Mouse (Mus musculus) liver, embryonic 13.5 days (tissue): ENCODE measurements around the gene 4921504E06Rik. TPM values are rescaled to one million over a fixed set of nuclear protein-coding genes. Genes with fewer than 3 reads are reported as not detected.

Source experiments
- ATAC-seq: fragments of 200-750 bp; cut with Nextera tagmentation; 2 replicates; pipeline ENCODE4 v1.8.0; 2017; ENCODE audit warnings: low read depth, mild to moderate bottlenecking, moderate number of reproducible peaks, moderate library complexity
- DNase-seq: peaks from one replicate; pipeline ENCODE4 v3.0.0; 2022
- H3K27ac ChIP-seq: fragments of 300-500 bp; sonication (generic); 2 replicates; pipeline ENCODE4 v1.5.1; 2015; ENCODE audit warnings: moderate library complexity, mild to moderate bottlenecking, inconsistent platforms
- H3K27me3 ChIP-seq: fragments of 300-500 bp; sonication (generic); 2 replicates; pipeline ENCODE4 v1.6.1; 2015; ENCODE audit warnings: mild to moderate bottlenecking, inconsistent platforms
- H3K36me3 ChIP-seq: fragments of 300-500 bp; sonication (generic); 2 replicates; pipeline ENCODE4 v1.6.1; 2015; ENCODE audit warnings: mild to moderate bottlenecking, inconsistent platforms
- H3K4me1 ChIP-seq: fragments of 300-500 bp; sonication (generic); replicated peaks from 2 replicates; pipeline ENCODE4 v1.6.1; 2015; ENCODE audit warnings: inconsistent platforms
- H3K4me2 ChIP-seq: fragments of 300-500 bp; sonication (generic); 2 replicates; pipeline ENCODE4 v1.6.1; 2015; ENCODE audit warnings: inconsistent platforms, mild to moderate bottlenecking, moderate library complexity
- H3K4me3 ChIP-seq: fragments of 300-500 bp; sonication (generic); replicated peaks from 2 replicates; pipeline ENCODE4 v1.5.1; 2015; ENCODE audit warnings: mild to moderate bottlenecking, inconsistent platforms
- H3K9ac ChIP-seq: fragments of 300-500 bp; sonication (generic); 2 replicates; pipeline ENCODE4 v1.6.1; 2015; ENCODE audit warnings: mild to moderate bottlenecking, inconsistent platforms
- H3K9me3 ChIP-seq: fragments of 300-500 bp; sonication (generic); replicated peaks from 2 replicates; pipeline ENCODE4 v1.6.1; 2016; ENCODE audit warnings: inconsistent platforms
- WGBS: fragments of 180-500 bp; shearing (Covaris S2); methylation state at CpG from one replicate; pipeline ENCODE4 v1.1.7; 2015; ENCODE audit not compliant: insufficient replicate concordance; 5-methylcytosine and 5-hydroxymethylcytosine counted together
- polyA plus RNA-seq: library from polyadenylated mRNA; unstranded; fragments of >200 nt; fragmentation: Nextera tagmentation; extraction: Ambion mirVana; gene quantifications from 2 replicates; pipeline ENCODE4 v1.2.1, GENCODE M21; 2015

The 4921504E06Rik gene
- polyA plus RNA-seq = not detected in 2 replicates

GRCm38 (mm10) chr2:19553821-19554592 lies at the start of gene 4921504E06Rik:
TSS of gene 4921504E06Rik (minus strand) at chr2:19553914.
- Histone ChIP-seq H3K4me3 (peak within 1 kb of the TSS; percentile 32), H3K27ac (no peak within 1 kb of the TSS), H3K4me2 (peak within 1 kb of the TSS; percentile 54), H3K9ac (no peak within 1 kb of the TSS), H3K36me3 (no peaks in the 10 kb centered on the region), H3K9me3 (no peaks in the 10 kb centered on the region), H3K4me1 (peaks cover 3% of the 10 kb centered on the region), H3K27me3 (no peaks in the 10 kb centered on the region)
- 1% methylated on average over 27 of the region's 27 CpGs for WGBS
- peak; percentile 74 for ATAC-seq
- DNase-seq = peak; percentile 1

DNA sequence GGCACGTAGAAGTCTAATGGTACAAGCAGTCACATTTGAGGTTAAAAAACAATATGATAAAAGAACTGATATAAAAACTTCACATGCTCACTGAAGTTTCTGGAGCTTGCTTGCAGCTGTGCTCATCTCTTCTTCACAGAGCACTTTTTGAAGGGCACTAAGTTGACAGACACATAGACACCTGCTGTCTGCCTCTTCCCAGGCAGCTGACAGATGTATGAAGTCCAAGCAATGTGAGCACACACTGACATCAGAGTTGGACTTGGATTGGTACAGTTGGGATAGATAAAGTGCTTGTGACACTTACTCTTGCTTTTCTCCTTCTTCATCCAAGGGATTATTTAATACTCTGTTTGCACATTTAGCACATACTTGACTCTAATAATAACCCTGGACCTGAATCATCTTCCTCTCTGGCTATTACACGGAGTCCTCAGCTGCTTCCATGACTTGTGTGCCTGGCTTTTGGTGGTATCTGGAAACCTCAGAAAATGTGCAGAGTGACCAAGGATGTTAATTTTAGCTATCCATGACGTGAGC lies 47.7 kb upstream of the 4921504E06Rik start:
- DNase-seq (no peak), ATAC-seq (no peak)
- H3K9me3 ChIP-seq = no peaks in the 10 kb centered on the region
- H3K27me3 ChIP-seq = no peaks in the 10 kb centered on the region
- H3K27ac ChIP-seq = no peak overlapping the region
- H3K4me2 ChIP-seq = no peak overlapping the region
- WGBS = 50% methylated on average over 3 of the region's 3 CpGs
- H3K36me3 ChIP-seq = no peaks in the 10 kb centered on the region
- H3K9ac ChIP-seq = no peak overlapping the region
- no peak overlapping the region for H3K4me3 ChIP-seq
- no peaks in the 10 kb centered on the region for H3K4me1 ChIP-seq

GRCm38 (mm10) chr2:19600860-19601259 lies 47.1 kb upstream of the 4921504E06Rik start:
- 70% methylated on average over 5 of the region's 5 CpGs for WGBS
- H3K9ac ChIP-seq = no peak overlapping the region
- H3K4me2 ChIP-seq = no peak overlapping the region
- no peak overlapping the region for H3K27ac ChIP-seq
- H3K36me3 ChIP-seq = no peaks in the 10 kb centered on the region
- ATAC-seq = no peak
- no peaks in the 10 kb centered on the region for H3K27me3 ChIP-seq
- no peak for DNase-seq
- no peaks in the 10 kb centered on the region for H3K9me3 ChIP-seq
- H3K4me1 ChIP-seq = no peaks in the 10 kb centered on the region
- H3K4me3 ChIP-seq = no peak overlapping the region

- Histone ChIP-seq H3K4me3 (no peak overlapping the region), H3K4me2 (no peak overlapping the region), H3K27me3 (no peaks in the 10 kb centered on the region), H3K9ac (no peak overlapping the region), H3K36me3 (no peaks in the 10 kb centered on the region), H3K4me1 (no peaks in the 10 kb centered on the region), H3K9me3 (no peaks in the 10 kb centered on the region), H3K27ac (no peak overlapping the region)
- ATAC-seq (no peak), DNase-seq (no peak)
- WGBS = 54% methylated on average over 5 of the region's 5 CpGs
These were observed 46.1 kb upstream of the 4921504E06Rik start for GRCm38 (mm10) chr2:19599801-19600200.

- H3K9ac ChIP-seq = no peak overlapping the region
- H3K27me3 ChIP-seq = no peaks in the 10 kb centered on the region
- no peaks in the 10 kb centered on the region for H3K4me1 ChIP-seq
- no peak overlapping the region for H3K27ac ChIP-seq
- H3K4me3 ChIP-seq = no peak overlapping the region
- no peaks in the 10 kb centered on the region for H3K9me3 ChIP-seq
- no peaks in the 10 kb centered on the region for H3K36me3 ChIP-seq
- ATAC-seq = no peak
- DNase-seq = no peak
- H3K4me2 ChIP-seq = no peak overlapping the region
These were observed 43.3 kb upstream of the 4921504E06Rik start for GRCm38 (mm10) chr2:19596988-19597387.

DNA sequence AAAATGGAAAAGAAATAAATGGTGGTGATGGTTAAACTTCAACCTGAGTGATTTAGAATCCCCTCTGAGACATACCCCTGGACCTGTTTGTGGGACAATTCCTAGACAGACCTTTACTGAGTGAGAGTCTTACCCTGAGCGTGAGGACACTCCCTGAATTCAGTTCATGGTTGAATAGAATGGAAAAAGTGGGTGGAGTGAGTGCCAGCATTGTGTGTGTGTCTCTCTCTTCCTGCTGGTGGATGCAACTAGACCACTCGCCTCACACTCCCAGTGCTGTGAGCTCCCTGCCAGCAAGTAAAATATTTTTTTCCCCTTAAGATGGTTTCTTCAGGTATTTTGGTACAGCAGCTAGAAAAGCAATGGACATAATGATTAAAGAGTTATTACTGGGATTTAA lies 42.7 kb upstream of the 4921504E06Rik start:
- no peaks in the 10 kb centered on the region for H3K4me1 ChIP-seq
- no peaks in the 10 kb centered on the region for H3K36me3 ChIP-seq
- H3K4me3 ChIP-seq = no peak overlapping the region
- H3K9me3 ChIP-seq = no peaks in the 10 kb centered on the region
- H3K4me2 ChIP-seq = no peak overlapping the region
- H3K27ac ChIP-seq = no peak overlapping the region
- no peaks in the 10 kb centered on the region for H3K27me3 ChIP-seq
- WGBS = 42% methylated on average over 2 of the region's 2 CpGs
- no peak for ATAC-seq
- H3K9ac ChIP-seq = no peak overlapping the region
- DNase-seq = no peak

GRCm38 (mm10) chr2:19594856-19595255 lies 41.1 kb upstream of the 4921504E06Rik start:
- no peak overlapping the region for H3K27ac ChIP-seq
- H3K27me3 ChIP-seq = no peaks in the 10 kb centered on the region
- no peak overlapping the region for H3K9ac ChIP-seq
- H3K4me2 ChIP-seq = no peak overlapping the region
- no peak for DNase-seq
- H3K36me3 ChIP-seq = no peaks in the 10 kb centered on the region
- no peaks in the 10 kb centered on the region for H3K9me3 ChIP-seq
- 69% methylated on average over 7 of the region's 7 CpGs for WGBS
- H3K4me3 ChIP-seq = no peak overlapping the region
- ATAC-seq = no peak
- no peaks in the 10 kb centered on the region for H3K4me1 ChIP-seq

- Histone ChIP-seq H3K4me1 (no peaks in the 10 kb centered on the region), H3K36me3 (no peaks in the 10 kb centered on the region), H3K9ac (no peak overlapping the region), H3K27ac (no peak overlapping the region), H3K27me3 (no peaks in the 10 kb centered on the region), H3K9me3 (no peaks in the 10 kb centered on the region), H3K4me2 (no peak overlapping the region), H3K4me3 (no peak overlapping the region)
- no peak for DNase-seq
- no peak for ATAC-seq
- WGBS = 65% methylated on average over 3 of the region's 3 CpGs
These were observed 26.1 kb upstream of the 4921504E06Rik start for GRCm38 (mm10) chr2:19579846-19580245.

GRCm38 (mm10) chr2:19579180-19579579 lies 25.5 kb upstream of the 4921504E06Rik start:
- no peaks in the 10 kb centered on the region for H3K36me3 ChIP-seq
- no peaks in the 10 kb centered on the region for H3K9me3 ChIP-seq
- no peak overlapping the region for H3K4me2 ChIP-seq
- no peak for DNase-seq
- no peaks in the 10 kb centered on the region for H3K27me3 ChIP-seq
- no peak overlapping the region for H3K4me3 ChIP-seq
- WGBS = 67% methylated on average over 6 of the region's 6 CpGs
- H3K27ac ChIP-seq = no peak overlapping the region
- ATAC-seq = no peak
- no peaks in the 10 kb centered on the region for H3K4me1 ChIP-seq
- H3K9ac ChIP-seq = no peak overlapping the region

DNA sequence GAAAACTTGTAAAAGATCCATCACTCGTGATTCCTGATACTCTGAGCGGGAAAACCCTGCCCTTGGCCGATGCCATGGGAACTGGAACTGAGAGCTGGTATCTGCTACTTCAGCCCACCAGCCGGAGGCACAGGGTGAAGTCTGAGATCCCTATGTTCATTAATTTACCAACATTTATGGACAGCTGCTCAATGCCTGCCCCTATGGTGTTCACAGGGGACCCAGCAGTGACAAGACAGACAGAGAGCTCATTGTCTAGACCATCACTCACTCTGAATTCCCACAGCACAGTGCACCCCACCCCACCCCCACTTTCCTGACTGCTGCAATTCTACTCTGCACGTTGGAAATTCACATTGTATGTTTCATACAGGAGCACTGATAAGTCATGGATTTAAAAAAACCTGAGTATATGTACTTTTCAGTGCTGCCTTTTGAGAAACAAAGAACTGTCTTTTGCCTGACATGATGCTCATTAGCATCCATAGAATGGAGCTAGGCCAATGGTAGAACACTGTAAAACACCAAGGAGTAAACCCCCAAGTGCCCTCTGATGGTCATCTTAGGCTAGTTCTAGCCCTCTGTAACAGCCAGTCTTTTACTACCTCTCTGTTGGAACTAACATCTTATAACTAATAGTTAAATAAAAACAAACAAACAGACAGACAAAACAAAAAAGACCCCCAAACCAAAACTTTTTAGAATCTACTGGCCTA lies 8.6 kb upstream of the 4921504E06Rik start:
- WGBS = 69% methylated on average over 5 of the region's 5 CpGs
- no peak overlapping the region for H3K27ac ChIP-seq
- no peak overlapping the region for H3K9ac ChIP-seq
- no peak overlapping the region for H3K4me3 ChIP-seq
- H3K27me3 ChIP-seq = no peaks in the 10 kb centered on the region
- no peak for DNase-seq
- H3K4me2 ChIP-seq = no peak overlapping the region
- H3K9me3 ChIP-seq = no peaks in the 10 kb centered on the region
- ATAC-seq = no peak
- H3K4me1 ChIP-seq = no peaks in the 10 kb centered on the region
- no peaks in the 10 kb centered on the region for H3K36me3 ChIP-seq

DNA sequence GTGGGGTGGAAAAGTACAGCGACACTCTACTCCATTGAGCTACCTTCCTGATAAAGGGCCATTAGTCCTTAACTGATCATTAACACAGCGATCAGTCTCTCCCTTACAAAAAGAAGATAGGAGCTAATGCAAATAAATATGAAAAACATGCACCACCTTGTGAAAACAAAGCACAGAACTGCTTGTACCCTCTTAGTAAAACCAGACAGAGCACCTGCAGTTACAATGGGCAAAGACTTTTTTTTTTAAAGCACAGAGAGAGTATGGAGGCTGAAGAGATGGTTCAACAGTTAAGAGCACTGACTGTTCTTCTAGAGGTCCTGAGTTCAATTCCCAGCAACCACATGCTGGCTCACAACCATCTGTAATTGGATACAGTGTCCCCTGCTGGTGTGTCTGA lies 6.9 kb upstream of the 4921504E06Rik start:
- Histone ChIP-seq H3K27ac (no peak overlapping the region), H3K4me1 (no peaks in the 10 kb centered on the region), H3K9me3 (no peaks in the 10 kb centered on the region), H3K9ac (no peak overlapping the region), H3K4me3 (no peak overlapping the region), H3K4me2 (no peak overlapping the region), H3K36me3 (no peaks in the 10 kb centered on the region), H3K27me3 (no peaks in the 10 kb centered on the region)
- DNase-seq (no peak), ATAC-seq (no peak)
- WGBS = 53% methylated on average over 2 of the region's 2 CpGs
